Mouse (Mus musculus): ENCODE measurements around the gene Izumo4. TPM values are rescaled to one million over a fixed set of nuclear protein-coding genes. Genes with fewer than 3 reads are reported as not detected.

Gene Izumo4
- polyA plus RNA-seq (2015; fragmentation: Nextera tagmentation; extraction: Ambion mirVana), result 23.6 and 26.8 TPM in 2 replicates

GRCm38 (mm10) chr10:80701721-80702535, at the start of gene Izumo4, which contains the start of gene Mob3a:
Gene Izumo4 (plus strand): TSS chr10:80702184.
Gene Mob3a (minus strand): TSS chr10:80701977.
- Histone ChIP-seq H3K9me3 (ENCODE audit: control insufficient read depth, low read length) (no peaks in the 10 kb centered on the region), H3K36me3 (ENCODE audit: control insufficient read depth, insufficient read depth, low read length) (peaks cover 6% of the 10 kb centered on the region; the same call in 1 of the 2 replicates), H3K9ac (ENCODE audit: low read length) (peak within 1 kb of the TSS; percentile 81), H3K4me1 (replicated peaks; ENCODE audit: control insufficient read depth, insufficient read depth, low read length) (peaks cover 26% of the 10 kb centered on the region), H3K4me2 (ENCODE audit: low read depth, low read length) (peak within 1 kb of the TSS; percentile 94), H3K27me3 (ENCODE audit: control insufficient read depth, insufficient read depth, low read depth, low read length) (no peaks in the 10 kb centered on the region), H3K4me3 (ENCODE audit: low read length) (peak within 1 kb of the TSS; percentile 71), H3K27ac (ENCODE audit: low read length) (peak within 1 kb of the TSS; percentile 88)
- under 1% methylated on average over 58 of the region's 59 CpGs for WGBS
- peak; percentile 96 for ATAC-seq (ENCODE audit: low read depth)

GRCm38 (mm10) chr10:80653156-80653720, 48.7 kb upstream of the Izumo4 start:
- no peaks in the 10 kb centered on the region for H3K27me3 ChIP-seq (ENCODE audit: control insufficient read depth, insufficient read depth, low read depth, low read length)
- no peak overlapping the region for H3K4me2 ChIP-seq (ENCODE audit: low read depth, low read length)
- 82% methylated on average over 6 of the region's 6 CpGs for WGBS
- H3K4me3 ChIP-seq (ENCODE audit: low read length), result no peak overlapping the region
- H3K9ac ChIP-seq (ENCODE audit: low read length), result no peak overlapping the region
- 0 out of 2 replicates have a peak, but pooled peaks cover under 1% of the 10 kb centered on the region for H3K36me3 ChIP-seq (ENCODE audit: control insufficient read depth, insufficient read depth, low read length)
- H3K4me1 ChIP-seq (replicated peaks; ENCODE audit: control insufficient read depth, insufficient read depth, low read length), result peaks cover 20% of the 10 kb centered on the region
- no peak overlapping the region for H3K27ac ChIP-seq (ENCODE audit: low read length)
- no peaks in the 10 kb centered on the region for H3K9me3 ChIP-seq (ENCODE audit: control insufficient read depth, low read length)
- no peak for ATAC-seq (ENCODE audit: low read depth)

GRCm38 (mm10) chr10:80654866-80655265, 47.1 kb upstream of the Izumo4 start:
- Histone ChIP-seq H3K36me3 (ENCODE audit: control insufficient read depth, insufficient read depth, low read length) (no peaks in the 10 kb centered on the region), H3K27me3 (ENCODE audit: control insufficient read depth, insufficient read depth, low read depth, low read length) (no peaks in the 10 kb centered on the region), H3K4me3 (ENCODE audit: low read length) (no peak overlapping the region), H3K9me3 (ENCODE audit: control insufficient read depth, low read length) (no peaks in the 10 kb centered on the region), H3K9ac (ENCODE audit: low read length) (peak overlapping the region; percentile 97), H3K4me2 (ENCODE audit: low read depth, low read length) (peak overlapping the region; percentile 93), H3K4me1 (replicated peaks; ENCODE audit: control insufficient read depth, insufficient read depth, low read length) (peaks cover 23% of the 10 kb centered on the region), H3K27ac (ENCODE audit: low read length) (no peak overlapping the region)
- no peak for ATAC-seq (ENCODE audit: low read depth)
- 81% methylated on average over 6 of the region's 6 CpGs for WGBS

- Histone ChIP-seq H3K36me3 (ENCODE audit: control insufficient read depth, insufficient read depth, low read length) (no peaks in the 10 kb centered on the region), H3K4me1 (replicated peaks; ENCODE audit: control insufficient read depth, insufficient read depth, low read length) (peaks cover 23% of the 10 kb centered on the region), H3K9me3 (ENCODE audit: control insufficient read depth, low read length) (no peaks in the 10 kb centered on the region), H3K9ac (ENCODE audit: low read length) (peak overlapping the region; percentile 97), H3K27ac (ENCODE audit: low read length) (peak overlapping the region; percentile 68), H3K27me3 (ENCODE audit: control insufficient read depth, insufficient read depth, low read depth, low read length) (no peaks in the 10 kb centered on the region), H3K4me3 (ENCODE audit: low read length) (peak overlapping the region; percentile 90), H3K4me2 (ENCODE audit: low read depth, low read length) (peak overlapping the region; percentile 93)
- peak; percentile 46 for ATAC-seq (ENCODE audit: low read depth)
- WGBS, result under 1% methylated on average over 12 of the region's 12 CpGs
Observed at GRCm38 (mm10) chr10:80655406-80656129, 46.4 kb upstream of the Izumo4 start.

DNA sequence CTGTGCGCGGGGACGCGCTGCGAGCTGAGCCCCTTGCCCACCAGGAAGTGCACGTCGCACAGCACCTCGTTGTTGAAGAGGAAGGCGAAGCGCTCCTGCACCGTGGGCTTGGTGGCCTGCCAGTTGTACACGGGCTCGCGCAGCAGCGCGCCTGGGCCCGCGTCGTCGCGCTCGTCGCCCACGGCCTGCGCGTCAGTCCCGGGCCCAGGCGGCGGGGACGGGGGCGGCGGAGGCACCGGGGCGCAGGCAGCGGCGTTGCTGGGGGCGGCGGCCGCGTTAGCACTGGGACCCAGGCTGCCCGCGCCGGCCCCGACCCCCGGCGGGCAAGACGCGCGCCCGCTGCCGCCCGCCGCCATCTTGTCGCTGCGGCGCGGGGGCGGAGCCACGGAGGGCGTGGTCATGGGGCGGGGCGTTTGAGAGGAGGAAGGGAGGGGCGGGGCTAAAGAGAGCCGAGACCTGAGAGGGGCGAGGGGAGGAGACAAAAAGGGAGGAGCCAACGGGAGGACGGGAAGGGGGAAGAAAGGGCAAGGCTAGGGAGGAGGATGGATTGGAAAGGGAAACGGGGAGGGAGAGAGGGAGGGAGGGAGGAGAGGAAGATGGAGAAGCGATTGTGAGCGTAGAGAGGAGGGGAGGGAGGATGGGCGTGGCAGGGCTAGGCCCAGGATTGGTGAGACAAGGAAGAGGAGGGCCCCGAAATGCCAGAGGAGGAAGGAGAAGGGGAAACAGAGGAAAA, 45.7 kb upstream of the Izumo4 start:
- peak overlapping the region; percentile 86 for H3K27ac ChIP-seq (ENCODE audit: low read length)
- 2% methylated on average over 58 of the region's 72 CpGs for WGBS
- peak overlapping the region; percentile 93 for H3K4me2 ChIP-seq (ENCODE audit: low read depth, low read length)
- peak overlapping the region; percentile 90 for H3K4me3 ChIP-seq (ENCODE audit: low read length)
- H3K27me3 ChIP-seq (ENCODE audit: control insufficient read depth, insufficient read depth, low read depth, low read length), result no peaks in the 10 kb centered on the region
- peaks cover 26% of the 10 kb centered on the region for H3K4me1 ChIP-seq (replicated peaks; ENCODE audit: control insufficient read depth, insufficient read depth, low read length)
- no peaks in the 10 kb centered on the region for H3K36me3 ChIP-seq (ENCODE audit: control insufficient read depth, insufficient read depth, low read length)
- no peaks in the 10 kb centered on the region for H3K9me3 ChIP-seq (ENCODE audit: control insufficient read depth, low read length)
- peak overlapping the region; percentile 97 for H3K9ac ChIP-seq (ENCODE audit: low read length)
- ATAC-seq (ENCODE audit: low read depth), result peak; percentile 89

- Histone ChIP-seq H3K4me1 (replicated peaks; ENCODE audit: control insufficient read depth, insufficient read depth, low read length) (peaks cover 27% of the 10 kb centered on the region), H3K27me3 (ENCODE audit: control insufficient read depth, insufficient read depth, low read depth, low read length) (no peaks in the 10 kb centered on the region), H3K9me3 (ENCODE audit: control insufficient read depth, low read length) (no peaks in the 10 kb centered on the region), H3K4me2 (ENCODE audit: low read depth, low read length) (peak within 1 kb of the TSS; percentile 93), H3K4me3 (ENCODE audit: low read length) (peak within 1 kb of the TSS; percentile 90), H3K27ac (ENCODE audit: low read length) (peak within 1 kb of the TSS; percentile 86), H3K9ac (ENCODE audit: low read length) (peak within 1 kb of the TSS; percentile 97), H3K36me3 (ENCODE audit: control insufficient read depth, insufficient read depth, low read length) (no peaks in the 10 kb centered on the region)
- WGBS, result 16% methylated on average over 15 of the region's 15 CpGs
- peak; percentile 26; the same call in 1 of the 2 replicates for ATAC-seq (ENCODE audit: low read depth)
Observed at GRCm38 (mm10) chr10:80656863-80657623, 44.9 kb upstream of the Izumo4 start, which contains the start of gene Btbd2. Gene Btbd2 (minus strand): TSS chr10:80657071.

DNA sequence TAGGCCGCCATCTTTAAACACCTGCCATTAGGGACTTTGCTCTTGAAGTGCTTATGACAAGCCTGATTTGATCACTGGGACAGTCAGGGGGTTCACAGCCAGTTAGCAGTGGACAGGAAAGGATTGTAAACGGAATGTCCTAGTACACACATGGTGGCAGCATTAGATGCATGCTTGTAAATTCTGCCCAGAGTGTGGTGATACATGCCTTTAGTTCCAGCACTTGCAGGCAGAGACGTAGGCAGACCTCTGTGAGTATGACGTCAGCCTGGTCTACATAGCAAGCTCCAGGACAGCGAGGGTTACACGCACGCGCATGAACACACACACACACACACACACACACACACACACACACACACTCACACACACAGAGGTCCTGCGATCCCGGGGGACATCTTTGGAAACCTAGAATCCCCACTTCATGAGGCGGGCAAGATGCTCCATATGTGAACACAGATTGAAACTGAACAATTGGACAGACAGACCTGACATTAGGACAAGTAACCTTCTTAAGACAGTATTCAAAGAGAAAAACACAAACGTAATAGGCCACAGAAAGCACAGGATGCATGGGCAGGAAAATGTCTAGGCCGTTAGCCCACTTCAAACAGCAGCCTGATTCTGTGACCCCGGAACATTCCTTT, 43.7 kb upstream of the Izumo4 start:
- H3K4me2 ChIP-seq (ENCODE audit: low read depth, low read length), result no peak overlapping the region
- peaks cover 32% of the 10 kb centered on the region for H3K4me1 ChIP-seq (replicated peaks; ENCODE audit: control insufficient read depth, insufficient read depth, low read length)
- no peak for ATAC-seq (ENCODE audit: low read depth)
- WGBS, result 81% methylated on average over 14 of the region's 14 CpGs
- no peaks in the 10 kb centered on the region for H3K27me3 ChIP-seq (ENCODE audit: control insufficient read depth, insufficient read depth, low read depth, low read length)
- H3K36me3 ChIP-seq (ENCODE audit: control insufficient read depth, insufficient read depth, low read length), result no peaks in the 10 kb centered on the region
- H3K27ac ChIP-seq (ENCODE audit: low read length), result no peak overlapping the region
- H3K9ac ChIP-seq (ENCODE audit: low read length), result no peak overlapping the region
- no peak overlapping the region for H3K4me3 ChIP-seq (ENCODE audit: low read length)
- H3K9me3 ChIP-seq (ENCODE audit: control insufficient read depth, low read length), result no peaks in the 10 kb centered on the region

GRCm38 (mm10) chr10:80658841-80659202, 43.2 kb upstream of the Izumo4 start:
- Histone ChIP-seq H3K27ac (ENCODE audit: low read length) (no peak overlapping the region), H3K9ac (ENCODE audit: low read length) (peak overlapping the region; percentile 39; the same call in 1 of the 2 replicates), H3K4me1 (replicated peaks; ENCODE audit: control insufficient read depth, insufficient read depth, low read length) (peaks cover 37% of the 10 kb centered on the region), H3K27me3 (ENCODE audit: control insufficient read depth, insufficient read depth, low read depth, low read length) (no peaks in the 10 kb centered on the region), H3K4me3 (ENCODE audit: low read length) (no peak overlapping the region), H3K4me2 (ENCODE audit: low read depth, low read length) (no peak overlapping the region), H3K36me3 (ENCODE audit: control insufficient read depth, insufficient read depth, low read length) (no peaks in the 10 kb centered on the region), H3K9me3 (ENCODE audit: control insufficient read depth, low read length) (no peaks in the 10 kb centered on the region)
- 66% methylated on average over 4 of the region's 4 CpGs for WGBS
- ATAC-seq (ENCODE audit: low read depth), result no peak

Measured in lung, embryonic 16.5 days (tissue).